Mouse (Mus musculus) liver, postnatal 0 days (tissue): ENCODE results near the gene Telo2. TPM values are rescaled to one million over a fixed set of nuclear protein-coding genes. Genes with fewer than 3 reads are reported as not detected.
A peak's percentile ranks its signal among the peaks of the same experiment; 100 is the strongest.

Source experiments
- ATAC-seq: fragments of 200-750 bp; cut with Nextera tagmentation; 2 replicates; pipeline ENCODE4 v1.8.0; 2017; ENCODE audit warnings: mild to moderate bottlenecking, moderate library complexity
- DNase-seq: peaks from one replicate; pipeline ENCODE4 v3.0.0-alpha.2; 2016
- H3K27ac ChIP-seq: fragments of 300-500 bp; sonication (generic); 2 replicates; pipeline ENCODE4 v1.5.1; 2014; ENCODE audit warnings: antibody characterized with exemption, moderate library complexity, mild to moderate bottlenecking, low read depth
- H3K27me3 ChIP-seq: fragments of 300-500 bp; sonication (generic); 2 replicates; pipeline ENCODE4 v1.6.1; 2014; ENCODE audit warnings: low read length, control low read depth, mixed read lengths; ENCODE audit not compliant: insufficient read depth
- H3K36me3 ChIP-seq: fragments of 300-500 bp; sonication (generic); replicated peaks from 2 replicates; pipeline ENCODE4 v1.6.1; 2014; ENCODE audit warnings: mild to moderate bottlenecking, control low read depth, low read length, moderate library complexity, mixed read lengths; ENCODE audit not compliant: insufficient read depth
- H3K4me1 ChIP-seq: fragments of 300-500 bp; sonication (generic); 2 replicates; pipeline ENCODE4 v1.6.1; 2014; ENCODE audit warnings: antibody characterized with exemption, mild to moderate bottlenecking, control low read depth; ENCODE audit not compliant: insufficient read depth
- H3K4me2 ChIP-seq: fragments of 300-500 bp; sonication (generic); 2 replicates; pipeline ENCODE4 v1.6.1; 2014; ENCODE audit warnings: low read depth, mild to moderate bottlenecking, low read length, moderate library complexity, mixed read lengths
- H3K4me3 ChIP-seq: fragments of 300-500 bp; sonication (generic); 2 replicates; pipeline ENCODE4 v1.5.1; 2014; ENCODE audit warnings: low read depth, low read length
- H3K9ac ChIP-seq: fragments of 300-500 bp; sonication (generic); replicated peaks from 2 replicates; pipeline ENCODE4 v1.6.1; 2014; ENCODE audit warnings: mild to moderate bottlenecking, moderate library complexity
- H3K9me3 ChIP-seq: fragments of 300-500 bp; sonication (generic); 2 replicates; pipeline ENCODE4 v1.6.1; 2016; ENCODE audit warnings: mild to moderate bottlenecking, control low read depth, low read length, mixed read lengths
- CTCF ChIP-seq: sonication (generic); IDR thresholded peaks from 2 replicates; pipeline ENCODE4 v1.5.1; 2016; ENCODE audit warnings: antibody characterized with exemption, low read depth
- EP300 ChIP-seq: IDR thresholded peaks from 2 replicates; pipeline ENCODE4 v1.6.1; 2016; ENCODE audit warnings: antibody characterized with exemption, low read depth, mild to moderate bottlenecking
- WGBS: fragments of 180-500 bp; shearing (Covaris S2); extraction: QIAGEN DNeasy Blood & Tissue Kit; methylation state at CpG from one replicate; pipeline ENCODE4 v1.1.7; 2014; ENCODE audit not compliant: insufficient replicate concordance; 5-methylcytosine and 5-hydroxymethylcytosine counted together
- polyA plus RNA-seq: library from polyadenylated mRNA; unstranded; fragments of >200 nt; fragmentation: Nextera tagmentation; extraction: Ambion mirVana; gene quantifications from 2 replicates; pipeline ENCODE4 v1.2.1, GENCODE M21; 2015

Gene Telo2
- polyA plus RNA-seq, 1 experiment from 2014 or later: 5.3 TPM

DNA sequence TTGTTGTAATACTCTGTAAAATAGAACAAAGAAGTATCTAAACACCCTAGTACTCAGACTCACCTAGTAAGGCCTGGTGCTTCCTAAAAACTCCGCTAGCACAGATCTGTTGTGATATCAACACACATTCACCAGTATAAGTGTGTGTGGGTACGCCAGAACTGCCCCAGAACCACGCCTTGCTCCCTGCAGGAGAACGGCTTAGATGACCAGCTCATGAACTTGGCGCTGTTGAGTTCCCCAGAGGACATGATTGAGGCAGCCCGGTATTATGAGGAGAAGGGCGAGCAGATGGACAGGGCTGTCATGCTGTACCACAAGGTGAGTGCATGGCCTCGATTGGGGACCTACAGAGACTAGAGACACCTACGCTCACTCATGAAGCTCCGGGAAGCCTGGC, 25.3 kb downstream of the Telo2 start:
- peak; percentile 20 for DNase-seq
- ATAC-seq: no peak
- Histone ChIP-seq H3K4me2 (peak overlapping the region; percentile 62), H3K27ac (peak overlapping the region; percentile 89; the same call in 1 of the 2 replicates), H3K36me3 (peaks cover 46% of the 10 kb centered on the region), H3K4me3 (peak overlapping the region; percentile 57), H3K27me3 (no peaks in the 10 kb centered on the region), H3K9me3 (no peaks in the 10 kb centered on the region), H3K4me1 (peaks cover 23% of the 10 kb centered on the region), H3K9ac (peak overlapping the region; percentile 69)
- TF ChIP-seq CTCF (peak; percentile 48), EP300 (no peak)
- 77% methylated on average over 10 of the region's 10 CpGs for WGBS

DNA sequence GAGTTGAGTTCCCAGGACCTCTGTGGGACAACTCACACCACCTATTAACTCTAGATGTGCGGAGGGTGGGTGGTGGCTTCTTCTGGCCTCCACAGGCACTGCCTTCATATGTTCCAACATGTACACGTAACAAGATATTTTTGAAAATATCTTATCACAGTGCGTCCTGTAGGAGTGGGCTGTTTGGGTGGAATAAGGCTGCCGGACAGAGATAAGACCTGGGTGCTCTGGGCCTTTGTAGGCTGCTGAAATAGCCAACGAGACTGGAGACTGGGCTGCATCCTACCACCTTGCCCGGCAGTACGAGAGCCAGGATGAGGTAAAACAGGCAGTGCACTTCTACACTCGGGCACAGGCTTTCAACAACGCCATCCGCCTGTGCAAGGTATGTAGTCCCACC, 26.6 kb downstream of the Telo2 start:
- Histone ChIP-seq H3K36me3 (peaks cover 34% of the 10 kb centered on the region), H3K9me3 (no peaks in the 10 kb centered on the region), H3K4me1 (peaks cover 23% of the 10 kb centered on the region), H3K27me3 (no peaks in the 10 kb centered on the region), H3K4me3 (peak overlapping the region; percentile 57), H3K9ac (peak overlapping the region; percentile 69), H3K27ac (peak overlapping the region; percentile 89), H3K4me2 (peak overlapping the region; percentile 62)
- 56% methylated on average over 10 of the region's 10 CpGs for WGBS
- peak; percentile 97 for TF ChIP-seq EP300
- TF ChIP-seq CTCF: 0 out of 2 replicates have a peak, but pooled peaks have one; percentile 18
- ATAC-seq: peak; percentile 92
- DNase-seq: peak; percentile 42

DNA sequence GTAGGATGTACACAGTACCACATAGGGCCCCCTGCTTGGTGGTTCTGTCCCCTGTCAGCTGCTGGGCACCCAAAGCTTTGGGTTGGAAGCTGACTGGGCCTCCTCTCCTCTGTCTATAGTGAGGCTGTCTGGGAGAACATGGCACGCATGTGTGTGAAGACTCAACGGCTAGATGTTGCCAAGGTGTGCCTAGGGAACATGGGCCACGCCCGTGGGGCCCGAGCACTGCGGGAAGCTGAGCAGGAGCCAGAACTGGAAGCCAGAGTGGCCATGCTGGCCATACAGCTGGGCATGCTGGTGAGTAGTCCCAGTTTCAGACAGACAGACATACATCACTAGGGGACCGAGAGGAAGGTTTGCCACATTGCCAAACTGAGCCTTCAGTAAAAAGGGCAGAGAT, 29.0 kb downstream of the Telo2 start:
- Histone ChIP-seq H3K4me1 (peaks cover 23% of the 10 kb centered on the region), H3K9ac (0 out of 2 replicates have a peak overlapping the region, but pooled peaks have one; percentile 30), H3K36me3 (peaks cover 11% of the 10 kb centered on the region), H3K9me3 (no peaks in the 10 kb centered on the region), H3K4me3 (no peak overlapping the region; the same call in 1 of the 2 replicates), H3K27ac (peak overlapping the region; percentile 67), H3K4me2 (peak overlapping the region; percentile 62), H3K27me3 (no peaks in the 10 kb centered on the region)
- TF ChIP-seq CTCF (no peak), EP300 (no peak)
- DNase-seq: peak; percentile 64
- 0 out of 2 replicates have a peak, but pooled peaks have one; percentile 15 for ATAC-seq
- WGBS: 67% methylated on average over 7 of the region's 7 CpGs

DNA sequence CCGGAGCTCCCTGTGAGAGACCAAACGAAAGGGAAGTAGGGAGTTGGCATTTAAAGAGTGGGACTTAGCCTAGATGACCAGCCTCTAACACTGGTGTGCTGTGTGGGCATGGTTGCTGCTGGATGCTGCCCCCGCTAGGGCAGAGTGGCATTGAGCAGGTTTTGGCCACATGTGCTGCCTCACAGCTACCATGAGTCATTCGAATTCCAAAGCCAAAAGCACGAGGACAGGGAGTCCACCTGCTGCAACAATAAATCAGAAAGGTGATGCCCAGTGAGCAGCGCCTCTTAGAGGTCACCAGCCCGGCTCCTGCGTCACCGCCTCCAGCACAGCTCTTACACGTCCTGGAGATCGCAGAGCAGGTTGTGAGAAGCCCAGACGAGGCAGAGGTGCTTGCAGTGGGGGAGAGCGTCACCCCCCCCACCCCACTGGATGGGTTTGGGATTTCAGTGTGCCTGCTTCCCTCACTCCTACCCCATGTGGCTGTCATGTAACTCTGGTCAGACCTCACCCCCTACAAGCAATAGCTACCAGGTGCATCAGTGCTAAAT, 30.9 kb downstream of the Telo2 start:
- Histone ChIP-seq H3K4me2 (no peak overlapping the region), H3K4me3 (no peak overlapping the region), H3K27me3 (no peaks in the 10 kb centered on the region), H3K4me1 (peaks cover 23% of the 10 kb centered on the region), H3K9ac (no peak overlapping the region), H3K36me3 (no peaks in the 10 kb centered on the region), H3K9me3 (no peaks in the 10 kb centered on the region), H3K27ac (no peak overlapping the region)
- no peak for ATAC-seq
- WGBS: 79% methylated on average over 13 of the region's 13 CpGs
- TF ChIP-seq CTCF (no peak), EP300 (no peak)
- peak; percentile 16 for DNase-seq

DNA sequence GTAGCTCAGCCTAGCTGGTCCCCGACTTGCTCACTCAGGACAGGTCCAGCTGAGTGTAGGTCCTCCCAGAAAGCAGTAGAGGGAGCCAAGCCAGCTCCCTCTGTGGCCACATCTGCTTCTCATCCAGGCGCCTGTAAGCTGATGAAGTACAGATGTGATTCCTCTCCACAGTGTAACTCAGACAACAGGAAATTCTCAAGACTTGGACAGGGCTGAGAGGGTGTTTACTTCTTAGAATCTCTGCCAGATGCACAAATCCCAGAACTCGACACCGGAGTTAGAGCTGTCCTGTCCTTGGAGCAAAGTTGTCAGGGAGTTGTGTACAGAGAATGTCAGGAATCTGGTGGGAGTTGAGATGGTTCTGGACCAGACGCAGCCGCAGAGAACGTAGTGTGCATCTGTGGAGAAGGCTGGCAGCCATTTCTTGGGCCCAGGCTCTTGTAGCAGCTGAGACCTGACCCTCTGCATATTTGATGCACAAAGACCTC, 32.3 kb downstream of the Telo2 start, which contains the start of gene Tmem204:
TSS of gene Tmem204 (minus strand) at position 148 of the 488 bp plus-strand sequence.
- Histone ChIP-seq H3K4me1 (peaks cover 23% of the 10 kb centered on the region), H3K36me3 (no peaks in the 10 kb centered on the region), H3K9me3 (no peaks in the 10 kb centered on the region), H3K27ac (peak within 1 kb of the TSS; percentile 70), H3K9ac (no peak within 1 kb of the TSS), H3K27me3 (no peaks in the 10 kb centered on the region), H3K4me3 (no peak within 1 kb of the TSS), H3K4me2 (peak within 1 kb of the TSS; percentile 2; the same call in 1 of the 2 replicates)
- ATAC-seq: peak; percentile 46
- TF ChIP-seq CTCF (peak; percentile 72), EP300 (no peak)
- peak; percentile 26 for DNase-seq
- WGBS: 57% methylated on average over 7 of the region's 7 CpGs

DNA sequence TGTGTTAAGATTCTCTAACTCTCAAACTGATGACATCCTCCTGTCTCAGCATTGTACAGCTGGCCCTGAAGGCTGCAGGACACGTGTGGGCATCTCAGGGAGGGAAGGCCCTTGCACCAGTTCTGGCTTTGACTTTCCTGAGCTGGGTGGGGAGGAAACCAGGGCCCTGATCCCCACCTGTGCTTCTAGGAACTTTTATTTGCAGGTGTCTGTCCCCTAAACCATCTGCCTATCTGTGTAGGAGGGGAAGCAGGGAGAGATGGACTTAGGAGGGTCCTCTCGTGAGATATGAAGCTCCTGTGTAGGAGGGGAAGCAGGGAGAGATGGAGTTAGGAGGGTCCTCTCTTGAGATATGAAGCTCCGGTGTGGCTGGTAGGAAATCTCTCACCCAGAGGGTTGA, 32.9 kb downstream of the Telo2 start:
- H3K27ac ChIP-seq: no peak overlapping the region
- WGBS: 67% methylated on average over 3 of the region's 3 CpGs
- DNase-seq (no peak), ATAC-seq (no peak)
- H3K27me3 ChIP-seq: no peaks in the 10 kb centered on the region
- H3K4me2 ChIP-seq: no peak overlapping the region; the same call in 1 of the 2 replicates
- H3K4me3 ChIP-seq: no peak overlapping the region
- H3K9ac ChIP-seq: no peak overlapping the region
- TF ChIP-seq CTCF: no peak
- TF ChIP-seq EP300: no peak
- H3K4me1 ChIP-seq: peaks cover 19% of the 10 kb centered on the region
- no peaks in the 10 kb centered on the region for H3K9me3 ChIP-seq
- no peaks in the 10 kb centered on the region for H3K36me3 ChIP-seq
